Mouse (Mus musculus): Measurements from ENCODE around the gene Lrrn4cl. TPM values are rescaled to one million over a fixed set of nuclear protein-coding genes. Genes with fewer than 3 reads are reported as not detected.
A peak's percentile ranks its signal among the peaks of the same experiment; 100 is the strongest.
"Not testable (repeated sequence)": the region's sequence is repeated elsewhere in the genome, so short reads cannot be mapped to it uniquely, and the experiment has no call there.

Gene Lrrn4cl
- polyA plus RNA-seq, 1 experiment, result 0.85 TPM

DNA sequence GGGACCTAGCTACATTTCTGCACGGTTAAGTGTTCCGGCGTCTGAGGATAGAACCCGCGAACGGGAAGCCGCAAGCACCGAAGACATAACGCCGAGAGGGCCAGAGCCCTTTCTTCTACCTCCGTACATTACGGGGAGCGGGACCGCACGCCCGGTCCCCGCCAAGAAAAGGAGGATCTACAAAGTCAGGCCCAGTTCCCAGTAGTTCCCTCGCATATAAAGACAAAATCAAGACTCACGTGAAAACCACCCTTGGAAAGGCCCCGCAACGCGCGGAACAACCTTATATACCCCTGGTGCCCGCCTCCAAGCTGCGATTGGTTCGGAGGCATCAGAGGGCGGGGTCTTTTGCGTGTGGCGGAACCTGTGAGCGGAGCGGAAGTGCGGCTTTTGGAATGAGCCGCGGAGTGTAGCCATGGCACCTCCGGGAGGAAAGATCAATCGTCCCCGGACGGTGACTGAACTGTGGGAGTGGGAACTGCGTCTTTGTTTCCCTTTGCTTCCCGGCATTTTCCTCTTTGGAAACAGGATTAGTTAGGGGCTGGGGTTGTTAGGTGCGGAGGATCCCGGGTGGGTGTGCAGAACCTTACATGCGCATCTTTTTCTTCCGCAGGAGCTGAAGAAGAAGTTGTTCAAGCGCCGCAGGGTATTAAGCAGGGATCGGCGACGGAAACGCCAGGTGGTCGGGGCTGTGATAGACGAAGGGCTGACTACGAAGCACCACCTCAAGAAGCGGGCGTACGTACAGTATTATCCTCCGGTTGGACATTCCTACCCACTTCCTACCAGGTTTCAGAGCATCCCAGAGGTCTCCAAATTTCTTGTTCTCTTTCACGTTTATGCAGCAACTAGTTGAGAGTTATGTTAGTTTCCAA lies 38.2 kb downstream of the Lrrn4cl start, which contains the start of the genes 1810009A15Rik and Gm49416:
TSS of gene 1810009A15Rik (plus strand) at position 343 of the 875 bp plus-strand sequence.
TSS of gene Gm49416 (plus strand) at position 416 of the 875 bp plus-strand sequence.
- under 1% methylated on average over 58 of the region's 58 CpGs for WGBS
- peak within 1 kb of the TSS; percentile 74 for H3K4me3 ChIP-seq (replicated peaks; ENCODE audit: insufficient read depth, low read depth, low read length)
- peak within 1 kb of the TSS; percentile 42 for H3K27ac ChIP-seq (ENCODE audit: insufficient read depth, low read length)
- peak; percentile 86; the same call in 1 of the 2 replicates for TF ChIP-seq POLR2A (IDR thresholded peaks at IDR 0.05; ENCODE audit: borderline replicate concordance, insufficient read depth, low read length)
- no peak for TF ChIP-seq CTCF (IDR thresholded peaks at IDR 0.05; ENCODE audit: borderline replicate concordance, insufficient read depth, low read depth, low read length)
- H3K27me3 ChIP-seq (ENCODE audit: control insufficient read depth, insufficient read depth, low read length), result no peaks in the 10 kb centered on the region
- DNase-seq, result peak; percentile 94 to 95
- 0 out of 2 replicates have a peak, but pooled peaks cover 3% of the 10 kb centered on the region for H3K4me1 ChIP-seq (ENCODE audit: control insufficient read depth, insufficient read depth, low read length)

DNA sequence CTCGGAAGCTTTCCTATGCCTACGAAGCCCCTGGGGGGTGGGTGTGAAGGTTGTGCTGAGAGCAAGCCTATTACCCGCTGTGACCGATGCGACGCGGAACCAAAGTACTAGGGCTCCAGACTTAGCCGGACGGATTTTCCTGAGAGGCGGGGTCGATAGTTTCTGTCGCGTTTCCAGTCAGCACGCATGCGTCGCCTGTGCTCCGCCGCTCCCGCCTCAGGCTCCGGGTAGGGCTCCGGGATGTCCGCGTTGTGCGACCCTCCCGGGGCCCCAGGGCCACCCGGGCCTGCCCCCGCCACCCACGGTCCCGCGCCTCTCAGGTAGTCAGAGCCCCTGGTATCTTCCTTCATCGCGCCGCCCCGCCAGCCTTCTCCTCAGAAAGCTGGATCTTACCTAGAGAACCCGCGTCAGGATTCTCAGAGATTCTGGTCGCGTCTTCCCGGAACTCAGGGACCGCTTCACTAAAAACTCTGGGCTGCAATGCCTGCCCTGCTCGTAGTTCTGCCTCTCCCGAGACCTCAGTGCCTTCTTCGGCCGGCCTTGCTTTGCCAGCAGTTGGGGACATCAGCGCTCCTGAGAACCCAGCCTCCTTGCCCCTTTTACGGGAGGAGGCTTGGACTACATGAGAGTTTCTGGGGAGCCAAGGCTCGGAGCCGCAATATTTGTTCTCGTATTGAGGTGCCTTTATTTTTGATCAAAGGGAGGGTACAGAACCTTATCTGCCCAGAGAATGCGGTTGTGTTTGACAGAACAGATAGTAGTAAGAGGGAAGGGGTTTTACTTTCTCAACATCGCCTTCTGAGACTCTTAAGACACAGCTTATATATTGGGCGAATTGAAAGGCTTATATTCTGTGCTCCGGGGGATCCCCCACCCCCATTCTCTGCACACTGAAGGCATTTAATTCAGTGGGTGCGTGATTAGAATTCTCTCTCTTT lies 42.5 kb downstream of the Lrrn4cl start, which contains the start of gene Ints5:
TSS of gene Ints5 (plus strand) at position 177 of the 938 bp plus-strand sequence.
- peak within 1 kb of the TSS; percentile 67 for H3K27ac ChIP-seq (ENCODE audit: insufficient read depth, low read length)
- 2% methylated on average over 54 of the region's 54 CpGs for whole genome bisulfite sequencing
- TF ChIP-seq CTCF (IDR thresholded peaks at IDR 0.05; ENCODE audit: borderline replicate concordance, insufficient read depth, low read depth, low read length) (no peak), POLR2A (IDR thresholded peaks at IDR 0.05; ENCODE audit: borderline replicate concordance, insufficient read depth, low read length) (peak; percentile 86)
- peak within 1 kb of the TSS; percentile 97 for H3K4me3 ChIP-seq (replicated peaks; ENCODE audit: insufficient read depth, low read depth, low read length)
- H3K4me1 ChIP-seq (ENCODE audit: control insufficient read depth, insufficient read depth, low read length), result peaks cover 4% of the 10 kb centered on the region; the same call in 1 of the 2 replicates
- H3K27me3 ChIP-seq (ENCODE audit: control insufficient read depth, insufficient read depth, low read length), result no peaks in the 10 kb centered on the region
- DNase-seq, result peak; percentile 85 to 90

GRCm38 (mm10) chr19:8895397-8895960 lies 44.9 kb downstream of the Lrrn4cl start:
- Histone ChIP-seq H3K27me3 (ENCODE audit: control insufficient read depth, insufficient read depth, low read length) (no peaks in the 10 kb centered on the region), H3K4me3 (replicated peaks; ENCODE audit: insufficient read depth, low read depth, low read length) (no peak overlapping the region), H3K4me1 (ENCODE audit: control insufficient read depth, insufficient read depth, low read length) (peaks cover 4% of the 10 kb centered on the region; the same call in 1 of the 2 replicates), H3K27ac (ENCODE audit: insufficient read depth, low read length) (no peak overlapping the region)
- TF ChIP-seq CTCF (IDR thresholded peaks at IDR 0.05; ENCODE audit: borderline replicate concordance, insufficient read depth, low read depth, low read length) (no peak), POLR2A (IDR thresholded peaks at IDR 0.05; ENCODE audit: borderline replicate concordance, insufficient read depth, low read length) (no peak)
- WGBS, result 60% methylated on average over 9 of the region's 9 CpGs
- no peak for DNase-seq

GRCm38 (mm10) chr19:8896231-8896630 lies 45.7 kb downstream of the Lrrn4cl start:
- DNase-seq; H3K27me3 ChIP-seq (ENCODE audit: control insufficient read depth, insufficient read depth, low read length); H3K4me3 ChIP-seq (replicated peaks; ENCODE audit: insufficient read depth, low read depth, low read length); H3K4me1 ChIP-seq (ENCODE audit: control insufficient read depth, insufficient read depth, low read length); H3K27ac ChIP-seq (ENCODE audit: insufficient read depth, low read length): not testable (repeated sequence)
- WGBS, result 74% methylated on average over 5 of the region's 5 CpGs

GRCm38 (mm10) chr19:8897211-8897864 lies 46.8 kb downstream of the Lrrn4cl start:
- not testable (repeated sequence) for H3K4me1 ChIP-seq (ENCODE audit: control insufficient read depth, insufficient read depth, low read length); H3K27ac ChIP-seq (ENCODE audit: insufficient read depth, low read length); H3K27me3 ChIP-seq (ENCODE audit: control insufficient read depth, insufficient read depth, low read length)
- 8% methylated on average over 21 of the region's 21 CpGs for WGBS
- peak overlapping the region; percentile 97 for H3K4me3 ChIP-seq (replicated peaks; ENCODE audit: insufficient read depth, low read depth, low read length)
- peak; percentile 45 to 55 for DNase-seq

DNA sequence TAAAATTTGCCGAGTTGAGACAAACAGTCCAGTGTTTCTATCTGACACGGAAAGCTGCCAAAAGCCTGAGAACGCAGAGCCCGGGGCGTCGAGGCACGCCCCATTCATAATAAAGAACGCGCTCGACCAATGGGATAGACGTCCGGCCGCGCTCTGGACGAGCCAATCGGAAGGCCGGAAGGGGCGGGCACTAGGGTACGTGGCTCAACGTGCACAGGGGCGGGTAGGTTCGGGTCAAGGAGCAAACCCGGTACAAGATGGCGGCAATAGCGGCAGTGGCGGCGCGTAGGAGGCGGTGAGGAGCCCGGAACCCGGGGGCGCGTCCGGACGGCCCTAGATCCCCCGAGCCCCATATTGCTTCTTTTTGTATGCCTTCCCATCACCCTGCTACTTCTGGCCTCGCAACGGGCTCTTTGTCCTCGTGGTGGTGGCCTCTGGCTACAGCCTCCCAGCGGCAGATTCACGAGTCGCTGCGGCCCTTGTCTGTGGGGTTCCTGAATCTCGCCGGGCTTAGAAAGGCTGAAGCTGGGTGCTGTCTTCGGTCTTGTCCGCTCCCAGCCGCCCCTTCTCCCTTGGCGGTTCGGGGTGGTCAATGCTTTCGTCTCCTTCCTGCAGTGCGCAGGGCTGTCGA lies 47.4 kb downstream of the Lrrn4cl start, which contains the start of gene Ganab:
TSS of gene Ganab (plus strand) at position 207 of the 631 bp plus-strand sequence.
- Histone ChIP-seq H3K4me3 (replicated peaks; ENCODE audit: insufficient read depth, low read depth, low read length) (peak within 1 kb of the TSS; percentile 97), H3K27me3 (ENCODE audit: control insufficient read depth, insufficient read depth, low read length) (no peaks in the 10 kb centered on the region), H3K4me1 (ENCODE audit: control insufficient read depth, insufficient read depth, low read length) (peaks cover 4% of the 10 kb centered on the region; the same call in 1 of the 2 replicates), H3K27ac (ENCODE audit: insufficient read depth, low read length) (peak within 1 kb of the TSS; percentile 93)
- peak; percentile 79 for TF ChIP-seq POLR2A (IDR thresholded peaks at IDR 0.05; ENCODE audit: borderline replicate concordance, insufficient read depth, low read length)
- peak; percentile 13; the same call in 1 of the 2 replicates for TF ChIP-seq CTCF (IDR thresholded peaks at IDR 0.05; ENCODE audit: borderline replicate concordance, insufficient read depth, low read depth, low read length)
- DNase-seq, result peak; percentile 94 to 97
- WGBS, result under 1% methylated on average over 53 of the region's 53 CpGs
